Mouse (Mus musculus) bone marrow, adult 2 months (tissue): Measurements from ENCODE around the gene Dlx1. TPM values are rescaled to one million over a fixed set of nuclear protein-coding genes. Genes with fewer than 3 reads are reported as not detected.

Experiments used
- H3K27ac ChIP-seq: fragments of 200-500 bp; 2 replicates; pipeline ENCODE4 v1.5.1; 2012; ENCODE audit warnings: low read depth, mild to moderate bottlenecking, control low read depth, inconsistent platforms, low read length; ENCODE audit not compliant: control insufficient read depth, poor library complexity, insufficient read depth
- H3K4me1 ChIP-seq: fragments of 200-500 bp; 2 replicates; pipeline ENCODE4 v1.6.1; 2011; ENCODE audit warnings: low read length; ENCODE audit not compliant: control insufficient read depth, insufficient read depth
- H3K4me3 ChIP-seq: fragments of 200-500 bp; replicated peaks from 2 replicates; pipeline ENCODE3; 2011; ENCODE audit warnings: mild to moderate bottlenecking, low read depth, low read length, control low read depth; ENCODE audit not compliant: control insufficient read depth
- CTCF ChIP-seq: fragments of 200-500 bp; IDR thresholded peaks from 2 replicates; pipeline ENCODE4 v1.5.1; 2011; ENCODE audit warnings: low read length, control low read depth; ENCODE audit not compliant: control insufficient read depth, insufficient read depth
- POLR2A ChIP-seq: fragments of 200-500 bp; IDR thresholded peaks from 2 replicates; pipeline ENCODE4 v1.6.1; 2011; ENCODE audit warnings: low read depth, mild to moderate bottlenecking, control low read depth, low read length, borderline replicate concordance; ENCODE audit not compliant: control insufficient read depth
- WGBS: fragments of 180-500 bp; shearing (Covaris S2); methylation state at CpG from one replicate; pipeline ENCODE4 v1.1.7; 2018; 5-methylcytosine and 5-hydroxymethylcytosine counted together
- polyA plus RNA-seq: library from polyadenylated mRNA; stranded (reverse); fragments of >200 nt; gene quantifications from 2 replicates; pipeline ENCODE4 v1.2.4, GENCODE M21; 2011; ENCODE audit warnings: low replicate concordance; ENCODE audit not compliant: missing spikeins, insufficient read depth, insufficient read length

The Dlx1 gene
- 0.75 TPM in 1 of 2 replicates, not detected in the other for polyA plus RNA-seq

- no peak for TF ChIP-seq POLR2A
- no peak for TF ChIP-seq CTCF
- H3K27ac ChIP-seq, result no peak within 1 kb of the TSS
- 6% methylated on average over 26 of the region's 26 CpGs for WGBS
- no peak within 1 kb of the TSS for H3K4me3 ChIP-seq
- no peaks in the 10 kb centered on the region for H3K4me1 ChIP-seq
Observed at GRCm38 (mm10) chr2:71528014-71528713, at the start of gene Dlx1. Dlx1 (plus strand) TSS chr2:71528113.

DNA sequence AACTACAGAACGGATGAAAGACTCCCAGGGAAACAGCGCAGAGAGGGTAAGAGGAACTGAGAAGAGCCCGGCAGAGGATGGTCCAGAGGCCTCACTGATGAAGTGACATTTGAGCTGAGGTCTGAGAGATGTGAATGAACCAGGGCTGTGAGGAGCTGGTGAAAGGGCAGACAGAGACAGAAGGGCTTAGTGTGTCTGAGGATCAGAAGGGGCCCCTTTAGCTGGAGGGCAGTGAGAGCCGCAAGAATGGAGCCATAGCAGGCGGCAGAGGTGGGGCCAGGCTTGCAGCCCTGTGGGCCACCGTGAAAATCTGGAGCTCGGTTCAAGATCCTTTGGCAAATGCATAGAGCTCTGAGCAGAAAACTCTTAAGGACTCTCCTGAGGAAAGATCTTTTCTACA, 48.0 kb upstream of the Dlx1 start:
- Histone ChIP-seq H3K27ac (no peak overlapping the region), H3K4me1 (no peaks in the 10 kb centered on the region), H3K4me3 (no peak overlapping the region)
- whole genome bisulfite sequencing, result 81% methylated on average over 7 of the region's 7 CpGs
- TF ChIP-seq POLR2A (no peak), CTCF (no peak)

- no peak for TF ChIP-seq POLR2A
- no peak for TF ChIP-seq CTCF
- no peak overlapping the region for H3K27ac ChIP-seq
- H3K4me3 ChIP-seq, result no peak overlapping the region
- 7% methylated on average over 6 of the region's 6 CpGs for WGBS
- no peaks in the 10 kb centered on the region for H3K4me1 ChIP-seq
Observed at GRCm38 (mm10) chr2:71481825-71482224, 46.1 kb upstream of the Dlx1 start.

DNA sequence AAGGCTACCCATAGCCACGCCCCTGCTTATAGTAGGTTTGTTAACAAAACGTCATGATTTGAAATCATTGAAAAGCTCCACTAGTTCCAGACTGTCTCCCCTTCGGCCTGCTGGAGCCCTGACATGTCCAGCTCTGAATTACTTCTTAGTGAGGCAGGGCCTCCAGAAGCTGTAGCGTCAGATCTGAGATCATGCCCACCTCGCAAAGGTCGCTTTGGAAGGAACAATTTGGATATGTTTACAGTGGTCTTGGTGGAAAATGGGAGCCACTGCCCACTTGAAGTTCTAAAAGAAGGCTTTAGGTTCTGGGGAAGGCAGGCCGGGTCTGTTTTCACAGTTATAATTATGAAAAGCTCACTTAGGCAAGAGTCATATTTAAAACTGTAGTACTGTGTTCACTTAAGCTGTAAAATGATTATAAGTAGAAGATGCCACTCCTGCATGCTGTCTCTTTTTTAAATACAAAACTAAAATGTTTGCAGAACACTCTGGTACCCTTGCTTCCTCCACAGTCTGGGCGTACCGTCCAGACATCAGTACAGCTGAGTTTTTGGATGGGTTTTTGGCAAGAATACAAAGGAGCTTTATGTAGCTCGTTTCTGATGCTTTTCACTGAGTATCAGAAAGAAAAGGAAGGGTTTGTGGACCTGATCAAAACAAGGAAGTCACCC, 44.7 kb upstream of the Dlx1 start:
- TF ChIP-seq CTCF, result no peak
- no peak for TF ChIP-seq POLR2A
- H3K4me3 ChIP-seq, result no peak overlapping the region
- H3K4me1 ChIP-seq, result no peaks in the 10 kb centered on the region
- WGBS, result 78% methylated on average over 10 of the region's 10 CpGs
- H3K27ac ChIP-seq, result no peak overlapping the region

DNA sequence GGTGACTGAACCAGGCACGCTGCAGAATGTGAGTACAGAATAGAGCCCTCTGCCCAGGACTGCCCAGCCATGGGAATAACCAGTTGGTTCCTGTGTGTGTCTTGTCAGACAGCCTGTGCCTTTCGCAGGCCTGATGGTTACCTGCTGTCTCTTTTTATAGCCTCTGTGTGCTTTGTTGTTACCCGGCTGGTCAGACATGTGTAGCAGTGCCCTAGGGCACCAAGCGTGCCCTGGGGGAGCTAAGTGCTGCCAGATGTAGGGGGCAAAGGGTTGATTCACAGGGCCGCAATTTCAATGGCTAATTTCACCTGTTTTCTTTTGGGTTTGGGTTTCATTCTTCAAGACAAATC, 44.2 kb upstream of the Dlx1 start:
- H3K27ac ChIP-seq, result no peak overlapping the region
- WGBS, result 71% methylated on average over 5 of the region's 5 CpGs
- H3K4me1 ChIP-seq, result no peaks in the 10 kb centered on the region
- H3K4me3 ChIP-seq, result no peak overlapping the region
- no peak for TF ChIP-seq POLR2A
- TF ChIP-seq CTCF, result no peak

- no peaks in the 10 kb centered on the region for H3K4me1 ChIP-seq
- H3K4me3 ChIP-seq, result no peak overlapping the region
- no peak for TF ChIP-seq POLR2A
- TF ChIP-seq CTCF, result no peak
- H3K27ac ChIP-seq, result no peak overlapping the region
Observed at GRCm38 (mm10) chr2:71491295-71491694, 36.6 kb upstream of the Dlx1 start.

- no peak overlapping the region for H3K27ac ChIP-seq
- no peak overlapping the region for H3K4me3 ChIP-seq
- no peaks in the 10 kb centered on the region for H3K4me1 ChIP-seq
- TF ChIP-seq POLR2A, result no peak
- no peak for TF ChIP-seq CTCF
- 71% methylated on average over 12 of the region's 12 CpGs for whole genome bisulfite sequencing
Observed at GRCm38 (mm10) chr2:71493161-71493683, 34.7 kb upstream of the Dlx1 start.

DNA sequence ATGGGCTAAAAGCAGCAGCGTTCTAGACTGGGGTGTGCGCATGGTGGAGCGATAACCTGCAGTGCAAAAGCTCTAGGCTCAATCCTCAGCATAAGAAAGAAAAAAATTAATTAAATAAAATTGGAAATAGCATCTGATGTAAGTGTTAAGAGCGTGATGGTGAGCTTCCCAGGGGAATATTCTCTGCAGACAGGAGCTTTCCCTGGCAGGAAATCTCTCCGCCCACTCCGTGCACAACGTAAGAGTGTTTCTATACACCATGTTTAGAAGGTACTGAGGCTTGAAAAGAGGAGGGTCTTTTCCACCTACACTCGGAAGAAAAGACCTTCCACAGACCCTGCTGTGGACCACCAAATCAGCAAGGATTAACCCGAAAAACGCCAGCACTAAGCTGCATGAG, 33.4 kb upstream of the Dlx1 start:
- TF ChIP-seq POLR2A, result no peak
- TF ChIP-seq CTCF, result no peak
- WGBS, result 90% methylated on average over 10 of the region's 10 CpGs

DNA sequence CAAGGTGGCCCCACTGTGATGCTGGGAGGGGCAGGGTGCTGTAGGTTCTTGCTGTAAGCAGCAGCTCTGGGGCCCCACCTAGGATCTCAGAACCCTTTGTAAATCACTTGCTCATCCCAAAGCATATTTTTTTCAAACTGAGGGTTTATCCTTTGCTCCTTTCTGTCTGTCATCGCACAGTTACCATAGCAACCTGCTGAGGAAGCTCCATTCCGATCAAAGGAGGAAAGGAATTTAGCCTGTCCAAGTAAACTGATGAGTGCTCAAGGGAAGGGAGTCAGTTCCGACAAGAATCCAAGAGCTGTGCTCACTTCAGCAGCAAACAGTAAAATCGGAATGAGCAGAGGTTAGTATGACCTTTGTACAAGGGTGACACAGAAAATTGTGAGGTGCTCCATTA, 32.9 kb upstream of the Dlx1 start:
- WGBS, result 83% methylated on average over 4 of the region's 4 CpGs
- TF ChIP-seq POLR2A, result no peak
- TF ChIP-seq CTCF, result no peak
- Histone ChIP-seq H3K27ac (no peak overlapping the region), H3K4me3 (no peak overlapping the region), H3K4me1 (no peaks in the 10 kb centered on the region)

More for the DNA sequence above, 33.4 kb upstream of the Dlx1 start:
- no peak overlapping the region for H3K27ac ChIP-seq
- no peak overlapping the region for H3K4me3 ChIP-seq
- H3K4me1 ChIP-seq, result no peaks in the 10 kb centered on the region

DNA sequence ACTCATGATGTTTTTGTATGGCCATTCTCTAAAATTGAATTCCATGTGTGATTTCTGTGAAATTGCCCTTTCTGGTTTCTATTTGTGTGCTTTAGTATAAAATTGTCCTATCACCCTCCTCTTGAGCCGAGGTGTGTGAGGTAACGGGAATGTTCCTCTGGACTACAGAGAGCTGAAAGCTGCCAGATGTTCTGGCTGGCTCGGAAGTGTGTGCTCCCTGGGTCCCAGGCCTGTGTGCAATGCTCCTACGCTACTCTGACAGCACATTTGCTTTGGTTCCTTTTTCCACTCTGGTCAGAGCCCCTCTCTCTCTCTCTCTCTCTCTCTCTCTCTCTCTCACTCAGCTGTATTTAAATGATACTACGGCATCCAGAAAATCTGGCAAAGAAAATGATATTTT, 30.7 kb upstream of the Dlx1 start:
- no peaks in the 10 kb centered on the region for H3K4me1 ChIP-seq
- no peak overlapping the region for H3K4me3 ChIP-seq
- H3K27ac ChIP-seq, result no peak overlapping the region
- TF ChIP-seq CTCF, result no peak
- no peak for TF ChIP-seq POLR2A
- 57% methylated on average over 5 of the region's 5 CpGs for WGBS
